Mouse (Mus musculus) telencephalon, adult 2 months (tissue): ENCODE results near the gene Arid1b.

Source experiments
- DNase-seq: peaks from one replicate; pipeline ENCODE4 v3.0.0-alpha.2; 2011; ENCODE audit warnings: low read depth, low spot score

The Arid1b gene

DNA sequence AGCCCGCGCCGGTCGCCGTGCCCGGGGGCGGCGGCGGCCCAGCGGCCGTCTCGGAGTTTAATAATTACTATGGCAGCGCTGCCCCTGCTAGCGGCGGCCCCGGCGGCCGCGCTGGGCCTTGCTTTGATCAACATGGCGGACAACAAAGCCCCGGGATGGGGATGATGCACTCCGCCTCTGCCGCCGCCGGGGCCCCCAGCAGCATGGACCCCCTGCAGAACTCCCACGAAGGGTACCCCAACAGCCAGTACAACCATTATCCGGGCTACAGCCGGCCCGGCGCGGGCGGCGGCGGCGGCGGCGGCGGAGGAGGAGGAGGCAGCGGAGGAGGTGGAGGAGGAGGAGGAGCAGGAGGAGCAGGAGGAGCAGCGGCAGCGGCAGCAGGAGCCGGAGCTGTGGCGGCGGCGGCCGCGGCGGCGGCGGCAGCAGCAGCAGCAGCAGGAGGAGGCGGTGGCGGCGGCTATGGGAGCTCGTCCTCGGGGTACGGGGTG lies 1.5 kb downstream of the Arid1b start:
- DNase-seq, result no peak

DNA sequence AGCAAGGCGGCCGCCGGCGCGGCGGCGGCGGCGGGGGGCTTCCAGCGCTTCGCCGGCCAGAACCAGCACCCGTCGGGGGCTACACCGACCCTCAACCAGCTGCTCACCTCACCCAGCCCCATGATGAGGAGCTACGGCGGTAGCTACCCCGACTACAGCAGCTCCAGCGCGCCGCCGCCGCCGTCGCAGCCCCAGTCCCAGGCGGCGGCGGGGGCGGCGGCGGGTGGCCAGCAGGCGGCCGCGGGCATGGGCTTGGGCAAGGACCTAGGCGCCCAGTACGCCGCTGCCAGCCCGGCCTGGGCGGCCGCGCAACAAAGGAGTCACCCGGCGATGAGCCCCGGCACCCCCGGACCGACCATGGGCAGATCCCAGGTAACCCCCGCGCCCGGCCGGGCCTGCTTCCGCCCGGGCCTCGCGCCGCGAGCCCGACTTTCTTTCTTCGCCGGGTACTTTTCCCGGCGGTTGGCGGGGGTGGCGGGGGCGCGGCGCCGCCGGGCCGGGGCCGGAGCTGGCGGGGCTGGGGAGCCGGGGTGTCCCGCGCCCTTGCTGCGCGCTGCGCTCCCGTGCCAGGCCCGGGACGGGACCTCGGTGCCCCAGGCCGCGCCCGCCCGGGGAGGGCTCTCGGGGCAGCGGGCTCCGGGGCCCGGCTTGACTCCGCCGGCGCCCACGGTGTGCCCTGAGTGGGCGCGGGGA lies 2.1 kb downstream of the Arid1b start:
- DNase-seq, result no peak

DNA sequence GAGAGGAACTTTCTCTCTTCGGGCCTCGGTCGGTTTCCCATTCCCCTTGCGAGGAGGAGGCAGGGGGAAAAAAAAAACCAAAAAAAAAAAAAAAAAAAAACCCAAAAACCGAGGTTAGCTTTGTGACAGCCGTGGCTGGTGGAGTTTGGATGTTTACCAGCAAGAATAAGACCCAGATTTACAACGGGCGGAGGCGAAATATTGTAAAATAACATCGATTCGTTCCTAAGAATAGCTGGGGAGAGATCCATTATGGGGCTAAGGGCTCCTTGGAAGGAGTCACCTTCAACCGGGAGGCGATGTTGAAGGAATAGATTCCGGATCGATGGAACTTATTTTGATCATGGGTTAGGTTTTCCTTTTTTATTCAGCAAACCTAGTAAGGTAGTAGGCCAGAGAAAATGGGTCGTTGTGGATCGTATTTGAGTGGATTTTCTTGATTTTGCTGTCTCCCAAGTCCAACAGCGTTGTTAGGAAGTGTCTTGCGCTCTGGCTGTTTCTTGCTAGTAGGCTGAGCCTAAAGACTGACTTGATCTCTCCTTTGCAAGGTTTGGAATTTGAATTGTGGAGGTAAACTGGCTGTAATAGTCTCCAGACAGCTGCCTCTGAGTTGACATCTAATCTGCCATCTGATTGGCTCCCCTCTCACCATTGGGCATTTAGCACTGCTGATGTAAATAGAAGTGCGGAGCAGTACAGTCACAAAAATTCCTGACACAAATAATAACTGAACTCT lies 2.9 kb downstream of the Arid1b start:
- peak; percentile 72 for DNase-seq

DNA sequence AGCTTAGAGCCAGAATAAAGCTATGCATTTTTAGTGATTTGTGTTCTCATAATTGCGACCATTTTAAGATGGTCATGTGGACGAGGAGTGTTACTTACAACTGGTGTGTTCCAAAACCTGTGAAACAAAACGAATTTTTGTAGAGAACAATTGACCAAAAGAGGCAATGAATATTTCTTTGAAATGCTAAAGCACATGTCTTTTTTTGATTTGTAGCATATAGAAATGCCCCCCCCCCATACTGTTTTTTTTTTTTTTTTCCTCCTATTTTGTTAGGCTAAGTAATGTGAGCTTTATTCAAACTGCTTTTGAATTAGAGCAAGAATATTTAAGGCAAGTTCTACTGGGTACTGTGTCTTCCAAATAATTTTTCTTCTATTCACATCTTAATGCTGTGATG lies 3.8 kb downstream of the Arid1b start:
- DNase-seq, result no peak

DNA sequence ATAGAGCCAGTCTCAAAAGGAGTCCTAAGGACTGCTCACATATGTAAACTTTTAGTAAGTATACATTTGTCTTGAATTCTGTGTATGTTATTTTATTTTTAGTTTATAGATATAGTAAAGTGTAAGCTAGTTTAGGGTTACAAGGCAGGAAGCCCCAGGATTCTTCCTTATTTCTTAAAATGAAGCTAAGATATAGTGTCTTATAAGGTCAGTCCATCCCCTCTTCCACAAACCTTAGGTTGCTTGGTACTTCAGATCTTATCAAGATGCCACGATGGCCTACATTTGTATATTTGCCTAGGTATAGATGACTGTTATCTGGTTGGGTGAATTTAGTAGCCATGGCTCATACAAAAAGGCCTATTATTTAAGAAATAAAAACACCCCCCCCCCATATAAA lies 5.1 kb downstream of the Arid1b start:
- no peak for DNase-seq

DNA sequence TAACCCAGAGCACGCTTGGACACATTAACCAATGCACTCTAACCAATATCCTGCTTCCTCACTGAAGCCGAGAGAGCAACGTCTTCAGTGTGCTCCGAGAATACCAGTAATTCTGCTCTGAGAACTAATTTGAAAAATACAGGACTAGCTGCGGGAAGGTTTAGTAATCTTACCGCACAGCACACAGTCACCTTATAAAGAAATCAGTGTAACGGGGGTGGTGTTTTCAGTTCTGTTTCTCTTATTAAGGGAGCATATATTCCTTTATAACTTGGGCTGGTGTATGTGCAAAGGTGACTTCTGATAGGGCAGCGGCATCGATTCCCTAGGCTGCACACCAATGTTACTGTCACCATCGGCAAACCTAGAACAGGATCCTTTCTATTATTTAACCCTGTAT lies 5.9 kb downstream of the Arid1b start:
- DNase-seq, result no peak

DNA sequence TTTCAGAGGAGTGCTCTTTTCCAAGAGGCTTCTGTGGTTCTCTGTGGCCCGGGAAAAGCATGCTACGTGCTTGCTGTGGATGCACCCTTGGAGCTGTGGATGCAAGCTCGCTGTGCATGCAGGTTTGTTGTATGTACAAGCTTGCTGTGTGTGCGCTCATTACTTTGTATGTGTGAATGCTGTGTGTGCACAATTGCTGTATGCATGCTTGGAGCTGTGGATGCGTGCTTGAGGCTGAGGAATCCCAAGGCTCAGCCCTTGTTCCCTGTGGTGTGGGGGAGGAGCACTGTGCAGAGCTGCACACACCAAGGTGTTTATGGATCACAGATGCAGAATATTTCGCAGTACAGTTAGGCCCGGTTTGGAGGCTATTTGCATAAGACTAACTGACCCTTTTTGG lies 6.7 kb downstream of the Arid1b start:
- no peak for DNase-seq

DNA sequence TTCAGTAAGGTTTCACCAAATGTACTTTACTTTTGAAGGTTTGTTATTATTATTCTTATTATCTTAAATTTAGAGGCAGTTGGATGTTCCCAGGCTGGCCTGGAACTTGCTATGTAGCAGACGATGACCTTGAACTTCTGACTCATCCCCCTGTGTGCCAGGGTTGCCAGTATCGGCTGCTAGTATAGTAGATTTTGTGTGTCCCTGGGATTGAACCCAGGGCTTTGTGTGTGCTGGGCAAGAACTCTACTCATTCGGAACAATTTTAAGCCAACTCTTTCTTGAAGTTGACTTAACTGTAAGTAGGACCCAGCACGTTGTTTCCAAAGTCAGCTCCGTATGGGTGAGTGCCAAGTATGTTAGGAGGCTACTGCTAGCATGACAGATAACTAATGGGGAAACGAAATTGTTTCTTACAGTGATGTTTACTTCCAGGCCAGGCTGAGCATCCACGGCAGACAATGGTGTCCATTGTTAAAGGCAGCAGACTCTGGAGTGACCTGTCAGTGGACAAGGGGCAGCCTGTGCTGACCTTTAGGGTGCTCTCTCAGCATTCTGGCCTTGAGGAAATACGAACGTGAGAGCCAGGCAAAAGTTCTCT lies 7.5 kb downstream of the Arid1b start:
- DNase-seq, result no peak

DNA sequence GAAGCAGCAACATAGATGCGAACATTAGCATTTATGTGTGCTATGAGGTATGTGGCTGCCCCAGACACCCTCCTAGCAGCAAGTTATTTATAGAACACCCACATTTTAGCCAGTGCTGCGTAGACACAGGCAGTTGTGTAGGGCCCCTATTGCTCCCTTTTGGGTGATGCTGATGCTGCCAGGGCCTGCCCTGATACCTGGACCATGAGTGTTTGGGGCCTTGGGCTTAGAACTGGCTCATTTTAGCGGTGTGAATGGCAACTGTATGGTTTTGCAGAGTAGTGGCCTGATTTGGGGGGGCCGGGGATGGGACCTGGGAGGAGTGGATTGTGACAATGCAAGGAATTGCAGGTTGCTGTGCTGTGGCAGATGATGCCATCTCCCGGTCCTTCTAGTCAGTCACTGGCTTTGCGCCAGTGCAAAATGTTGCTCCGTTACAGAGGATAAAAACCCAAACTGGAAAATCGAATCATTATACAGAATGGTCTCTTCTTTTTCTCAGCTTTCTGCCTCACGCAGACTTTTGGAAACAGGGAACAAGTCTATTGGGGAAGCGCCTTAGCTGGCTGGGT lies 8.9 kb downstream of the Arid1b start:
- no peak for DNase-seq

DNA sequence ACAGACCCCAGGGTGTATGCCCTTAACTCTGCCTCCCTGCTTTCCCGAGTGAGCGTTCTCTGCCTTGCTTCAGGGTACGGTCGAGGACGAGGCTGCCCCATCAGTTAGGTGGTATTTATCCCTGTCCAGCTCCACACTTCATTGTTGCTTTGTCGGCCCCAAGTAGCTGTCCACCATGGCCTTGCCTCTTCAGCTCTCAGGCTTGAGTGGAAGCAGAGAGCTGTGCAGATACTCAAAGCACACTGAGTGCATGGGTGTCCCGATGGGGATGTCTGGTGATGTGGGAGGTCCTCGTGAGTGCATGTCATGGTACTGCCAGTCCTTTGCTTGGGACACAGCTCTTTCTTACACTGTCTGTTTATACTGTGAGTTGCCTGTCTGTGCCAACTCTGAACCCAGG lies 10.1 kb downstream of the Arid1b start:
- DNase-seq, result no peak

DNA sequence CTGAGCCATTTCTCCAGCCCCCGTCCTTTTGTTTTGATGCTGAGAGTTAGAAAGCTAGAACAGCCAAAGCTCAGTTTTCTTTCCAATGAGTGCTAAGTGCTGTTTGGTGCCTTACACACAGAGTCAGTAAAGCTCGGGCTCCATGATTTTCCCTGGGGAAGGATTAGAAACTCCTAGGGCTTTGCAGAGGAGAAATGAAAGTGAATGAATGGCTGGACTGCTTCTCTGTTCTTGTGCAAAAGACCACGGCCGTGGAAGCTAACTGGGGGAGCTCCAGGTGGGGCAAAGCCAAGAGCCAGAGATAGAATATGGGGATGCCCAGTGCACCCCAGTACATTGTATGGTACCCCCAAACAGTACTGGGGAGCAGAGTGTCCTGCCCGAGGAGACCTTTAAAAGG lies 10.6 kb downstream of the Arid1b start:
- DNase-seq, result no peak

DNA sequence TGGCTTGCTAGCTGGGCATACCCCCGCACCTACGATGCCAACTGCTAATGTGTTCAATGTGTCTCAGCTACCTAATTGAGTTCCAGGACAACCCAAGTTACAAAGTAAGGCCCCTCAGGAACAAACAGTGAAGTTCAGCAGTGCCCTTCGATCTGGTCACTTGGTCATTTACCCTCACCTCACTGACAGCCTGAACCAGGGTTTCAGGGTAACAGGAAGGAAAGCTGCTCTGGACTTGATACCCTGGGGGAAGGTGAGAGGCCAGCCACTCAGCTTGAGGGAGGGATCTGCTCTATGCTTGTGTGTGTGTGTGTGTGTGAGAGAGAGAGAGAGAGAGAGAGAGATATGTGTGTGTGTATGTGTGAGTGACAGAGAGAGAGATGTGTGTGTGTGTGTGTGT lies 11.2 kb downstream of the Arid1b start:
- no peak for DNase-seq

DNA sequence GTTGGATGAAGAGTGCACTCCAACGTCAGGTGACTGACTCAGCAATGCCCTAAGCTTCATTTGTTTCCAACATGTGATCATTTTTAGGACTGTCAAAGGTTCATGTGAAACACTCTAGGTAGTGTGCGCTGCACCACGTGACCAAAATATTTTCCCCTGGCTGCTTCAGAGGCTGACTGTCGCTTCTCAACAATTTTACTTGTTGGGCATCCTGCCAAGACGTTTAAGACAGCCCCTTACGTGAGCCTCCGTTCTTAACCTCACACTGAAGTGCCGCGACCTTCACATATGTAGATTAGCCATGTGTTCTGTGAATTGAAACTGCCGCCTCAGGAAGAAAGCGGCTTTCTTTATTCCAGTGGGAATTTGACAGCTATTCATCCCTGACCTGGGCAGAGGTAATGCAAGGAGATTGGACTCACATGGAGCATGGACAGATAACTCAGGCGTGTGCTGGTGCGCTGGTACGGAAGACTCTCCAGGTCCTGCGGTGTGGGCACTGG lies 13.1 kb downstream of the Arid1b start:
- DNase-seq, result no peak

DNA sequence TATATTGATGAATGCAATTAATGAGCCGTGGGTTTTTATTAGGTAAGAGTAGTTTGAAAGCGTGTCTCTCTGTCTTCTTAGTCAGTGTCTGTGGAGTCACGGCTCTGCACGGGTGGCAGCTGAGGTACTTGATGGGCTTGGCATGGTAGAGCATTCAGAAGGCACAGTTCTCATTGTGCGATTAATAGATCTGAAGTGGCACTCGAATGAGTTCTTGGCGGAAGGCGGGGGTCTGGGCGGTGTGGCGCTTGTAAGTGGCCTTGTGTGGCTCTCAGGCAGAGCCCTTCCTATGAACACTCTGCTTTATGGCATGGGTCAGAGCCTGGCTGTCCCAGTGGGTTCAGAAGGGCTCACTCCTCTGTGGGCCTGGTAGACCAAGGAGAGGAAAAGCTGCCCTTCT lies 14.1 kb downstream of the Arid1b start:
- no peak for DNase-seq

DNA sequence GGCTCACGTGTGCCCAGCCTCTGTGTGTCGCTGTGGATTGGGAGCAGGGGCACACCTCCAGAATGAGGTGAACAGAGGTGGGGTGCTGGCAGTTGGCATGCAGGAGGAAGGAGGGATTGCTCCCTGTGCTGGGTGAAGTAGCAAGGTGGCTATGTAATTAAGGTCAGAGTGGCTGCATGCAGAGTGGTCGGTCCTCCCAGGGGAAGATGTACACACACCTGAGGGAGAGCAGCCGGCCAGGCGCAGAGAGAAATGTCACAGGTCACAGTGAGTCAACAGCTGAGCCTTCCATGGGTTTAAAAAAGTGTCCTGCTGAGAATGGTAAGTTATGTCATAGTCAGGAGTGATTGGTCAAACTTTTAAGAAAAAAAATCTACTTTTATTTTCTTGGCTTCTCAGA lies 14.6 kb downstream of the Arid1b start:
- no peak for DNase-seq

DNA sequence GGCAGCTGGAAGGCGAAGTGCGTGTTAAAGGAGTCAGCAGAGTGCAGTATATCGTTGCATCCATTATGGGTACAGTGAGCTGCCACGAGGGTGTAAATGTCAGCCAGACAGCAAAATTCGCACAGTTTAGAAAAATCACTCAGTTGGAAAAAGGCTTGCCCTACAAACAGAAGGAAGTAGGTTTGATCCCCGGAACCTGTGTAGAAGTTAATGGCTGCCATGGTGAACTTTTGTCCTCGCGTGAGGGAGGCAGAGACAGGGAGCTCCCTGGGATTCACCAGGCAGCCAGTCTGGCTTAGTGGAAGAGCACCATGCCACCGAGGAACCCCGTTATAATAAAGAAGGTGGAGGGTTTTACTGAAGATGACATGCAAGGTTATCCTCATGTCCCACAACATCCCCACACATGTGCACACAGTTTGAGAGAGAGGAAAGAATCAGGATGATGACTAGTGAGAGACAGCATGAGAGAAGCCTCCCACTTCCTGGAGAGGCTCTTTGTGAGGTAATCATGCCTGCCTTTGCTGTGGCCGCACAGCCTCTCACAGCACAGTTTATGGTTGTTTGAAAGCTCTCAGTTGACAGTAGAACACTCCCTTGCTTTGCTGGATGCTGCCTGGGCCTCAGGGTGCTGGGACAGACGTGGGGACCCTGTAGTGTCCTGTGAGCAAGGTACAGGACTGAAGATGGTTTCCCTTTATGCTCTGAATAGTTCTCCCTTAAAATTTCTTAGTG lies 15.6 kb downstream of the Arid1b start:
- no peak for DNase-seq

DNA sequence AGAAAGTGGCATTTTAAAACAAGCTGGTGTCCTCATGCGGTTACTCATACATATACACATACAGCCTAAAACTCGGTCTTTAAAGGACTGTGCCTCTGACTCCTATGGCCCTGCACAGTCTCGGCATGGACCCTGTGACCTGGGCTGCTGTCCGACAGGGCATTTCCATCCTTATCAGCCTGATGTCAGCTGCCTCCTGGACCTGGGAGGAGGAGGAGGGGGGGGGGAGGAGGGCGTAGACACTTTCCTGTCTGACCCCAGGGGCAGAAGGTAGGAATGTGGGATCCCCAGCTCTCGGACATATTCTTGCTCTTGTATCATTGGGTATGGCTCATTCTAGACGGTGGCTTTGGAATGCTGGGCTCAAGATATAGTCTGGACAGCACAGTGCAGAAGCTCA lies 16.6 kb downstream of the Arid1b start:
- no peak for DNase-seq

DNA sequence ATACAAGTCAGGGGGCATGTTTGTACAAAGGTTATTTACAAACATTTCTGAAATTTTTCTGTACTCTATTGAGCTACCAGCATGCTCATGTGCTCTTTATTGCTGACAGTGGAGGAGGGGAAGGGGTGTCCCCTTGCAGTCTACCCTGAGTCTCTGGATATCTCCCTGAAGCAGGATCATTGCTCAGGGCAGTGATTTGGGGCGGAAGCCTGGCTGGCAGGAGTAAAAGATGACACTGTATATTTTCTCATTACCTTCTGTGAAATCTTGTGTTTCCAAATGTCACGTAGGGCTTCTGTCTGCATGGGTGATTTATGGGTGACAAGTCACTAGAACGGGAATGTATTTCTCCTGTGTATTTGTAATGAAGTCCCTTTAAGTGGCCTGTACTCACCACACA lies 18.0 kb downstream of the Arid1b start:
- no peak for DNase-seq

DNA sequence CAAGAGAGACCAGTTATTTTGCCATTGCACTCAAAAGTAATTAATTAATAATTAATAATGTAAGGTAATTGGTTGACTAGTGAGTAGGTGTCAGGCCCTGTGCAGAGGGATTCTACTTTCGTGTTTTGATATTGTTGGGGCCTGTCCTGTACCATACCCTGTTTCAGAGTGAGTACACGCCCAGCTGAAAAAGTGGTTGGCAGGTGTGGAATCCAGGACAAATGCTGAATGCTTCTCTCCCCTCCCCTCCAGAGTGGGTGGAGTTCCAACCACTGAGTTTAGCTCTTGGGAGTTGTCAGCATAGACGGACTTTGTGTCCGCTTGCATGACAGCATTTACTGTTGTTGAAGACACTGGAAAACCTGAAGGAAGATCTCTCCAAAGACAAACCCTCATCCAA lies 18.4 kb downstream of the Arid1b start:
- no peak for DNase-seq

DNA sequence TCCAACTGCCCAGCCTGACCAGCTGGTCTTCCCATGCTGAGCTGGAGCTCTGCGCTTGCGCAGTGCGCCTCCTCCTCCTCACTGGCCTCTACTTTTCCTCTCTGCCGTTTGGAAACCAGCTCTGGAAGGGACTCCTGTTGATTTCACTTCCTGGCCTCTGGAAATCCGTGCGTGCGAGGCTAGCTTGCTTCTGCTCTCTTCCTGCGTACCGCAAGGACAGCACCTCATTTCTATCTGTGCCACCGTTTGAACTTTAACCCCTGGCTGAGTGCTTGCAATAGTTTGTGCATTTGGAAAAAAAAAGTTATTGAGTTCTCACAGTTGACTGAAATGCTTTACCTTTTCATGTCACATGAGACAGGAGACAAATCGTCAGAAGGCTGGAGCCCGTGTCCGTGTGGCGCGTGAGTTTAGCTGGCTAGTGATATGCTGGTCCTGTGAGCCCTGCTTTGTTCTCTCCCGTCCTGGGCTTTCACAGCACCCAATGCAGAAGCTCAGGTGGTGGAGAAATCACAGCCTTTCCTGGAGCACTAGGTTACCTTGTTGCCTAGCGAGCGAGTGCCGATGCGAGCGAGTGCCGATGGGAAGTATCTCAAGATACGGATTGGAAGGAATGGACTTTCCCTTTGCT lies 20.3 kb downstream of the Arid1b start:
- no peak for DNase-seq

DNA sequence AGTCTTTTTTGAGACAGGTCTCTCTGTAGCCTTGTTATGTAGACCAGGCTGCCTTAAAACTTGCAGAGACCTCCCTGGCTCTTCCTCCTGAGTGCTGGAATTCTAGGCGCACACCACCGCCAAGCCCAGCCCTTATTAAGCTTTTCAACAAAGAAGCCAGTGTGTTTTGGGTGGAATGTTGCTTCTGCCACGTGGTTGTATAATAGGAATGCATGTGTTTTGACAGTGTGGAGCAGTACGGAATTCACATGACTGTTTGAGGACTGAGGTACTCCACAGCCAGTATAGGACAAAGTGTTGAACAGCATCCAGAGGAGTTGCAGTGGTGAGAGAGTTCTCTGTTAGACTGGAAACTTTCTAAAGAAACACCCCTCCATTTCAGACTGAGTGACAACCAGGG lies 22.3 kb downstream of the Arid1b start:
- DNase-seq, result no peak
